Mouse (Mus musculus): Measurements from ENCODE around the gene Srek1. TPM values are rescaled to one million over a fixed set of nuclear protein-coding genes. Genes with fewer than 3 reads are reported as not detected.

Srek1 gene
- polyA plus RNA-seq, 1 experiment from 2014 or later, result 16.0 TPM

- DNase-seq (no peak), ATAC-seq (no peak)
- H3K4me2 ChIP-seq (ENCODE audit: low read depth, low read length), result no peak overlapping the region
- H3K4me1 ChIP-seq (ENCODE audit: insufficient read depth), result no peaks in the 10 kb centered on the region
- no peak overlapping the region for H3K4me3 ChIP-seq (ENCODE audit: low read depth, low read length)
- no peak overlapping the region for H3K9ac ChIP-seq (replicated peaks)
- no peak overlapping the region for H3K27ac ChIP-seq (ENCODE audit: low read depth)
- H3K36me3 ChIP-seq (replicated peaks; ENCODE audit: insufficient read depth, low read length), result no peaks in the 10 kb centered on the region
- 69% methylated on average over 5 of the region's 5 CpGs for WGBS (ENCODE audit: insufficient replicate concordance)
- no peak for TF ChIP-seq EP300 (IDR thresholded peaks at IDR 0.05; ENCODE audit: low read depth)
- no peak for TF ChIP-seq CTCF (IDR thresholded peaks at IDR 0.05; ENCODE audit: low read depth)
- no peaks in the 10 kb centered on the region for H3K27me3 ChIP-seq (ENCODE audit: insufficient read depth, low read length)
- no peaks in the 10 kb centered on the region for H3K9me3 ChIP-seq (ENCODE audit: low read length)
These were observed 29.3 kb upstream of the Srek1 start for GRCm38 (mm10) chr13:103803721-103804120.

- Histone ChIP-seq H3K9me3 (ENCODE audit: low read length) (no peaks in the 10 kb centered on the region), H3K27me3 (ENCODE audit: insufficient read depth, low read length) (no peaks in the 10 kb centered on the region), H3K36me3 (replicated peaks; ENCODE audit: insufficient read depth, low read length) (no peaks in the 10 kb centered on the region), H3K4me1 (ENCODE audit: insufficient read depth) (no peaks in the 10 kb centered on the region), H3K4me3 (ENCODE audit: low read depth, low read length) (no peak overlapping the region), H3K9ac (replicated peaks) (no peak overlapping the region), H3K27ac (ENCODE audit: low read depth) (no peak overlapping the region), H3K4me2 (ENCODE audit: low read depth, low read length) (no peak overlapping the region)
- ATAC-seq (no peak), DNase-seq (no peak)
- TF ChIP-seq CTCF (IDR thresholded peaks at IDR 0.05; ENCODE audit: low read depth), result 0 out of 2 replicates have a peak, but pooled peaks have one; percentile 7
- TF ChIP-seq EP300 (IDR thresholded peaks at IDR 0.05; ENCODE audit: low read depth), result no peak
- 80% methylated on average over 1 of the region's 1 CpGs for WGBS (ENCODE audit: insufficient replicate concordance)
These were observed 26.6 kb upstream of the Srek1 start for GRCm38 (mm10) chr13:103801021-103801420.

- no peak overlapping the region for H3K27ac ChIP-seq (ENCODE audit: low read depth)
- H3K27me3 ChIP-seq (ENCODE audit: insufficient read depth, low read length), result no peaks in the 10 kb centered on the region
- H3K4me3 ChIP-seq (ENCODE audit: low read depth, low read length), result no peak overlapping the region
- H3K4me1 ChIP-seq (ENCODE audit: insufficient read depth), result no peaks in the 10 kb centered on the region
- WGBS (ENCODE audit: insufficient replicate concordance), result 81% methylated on average over 9 of the region's 9 CpGs
- H3K36me3 ChIP-seq (replicated peaks; ENCODE audit: insufficient read depth, low read length), result no peaks in the 10 kb centered on the region
- H3K4me2 ChIP-seq (ENCODE audit: low read depth, low read length), result no peak overlapping the region
- TF ChIP-seq CTCF (IDR thresholded peaks at IDR 0.05; ENCODE audit: low read depth), result no peak
- no peak for TF ChIP-seq EP300 (IDR thresholded peaks at IDR 0.05; ENCODE audit: low read depth)
- H3K9ac ChIP-seq (replicated peaks), result no peak overlapping the region
- ATAC-seq, result no peak
- H3K9me3 ChIP-seq (ENCODE audit: low read length), result no peaks in the 10 kb centered on the region
- DNase-seq, result no peak
These were observed 20.5 kb upstream of the Srek1 start for GRCm38 (mm10) chr13:103794688-103795543.

- DNase-seq (peak; percentile 56), ATAC-seq (0 out of 2 replicates have a peak, but pooled peaks have one; percentile 31)
- no peaks in the 10 kb centered on the region for H3K36me3 ChIP-seq (replicated peaks; ENCODE audit: insufficient read depth, low read length)
- TF ChIP-seq CTCF (IDR thresholded peaks at IDR 0.05; ENCODE audit: low read depth), result peak; percentile 66
- no peak for TF ChIP-seq EP300 (IDR thresholded peaks at IDR 0.05; ENCODE audit: low read depth)
- H3K9ac ChIP-seq (replicated peaks), result no peak overlapping the region
- no peaks in the 10 kb centered on the region for H3K9me3 ChIP-seq (ENCODE audit: low read length)
- no peak overlapping the region for H3K4me2 ChIP-seq (ENCODE audit: low read depth, low read length)
- no peaks in the 10 kb centered on the region for H3K27me3 ChIP-seq (ENCODE audit: insufficient read depth, low read length)
- H3K4me3 ChIP-seq (ENCODE audit: low read depth, low read length), result no peak overlapping the region
- WGBS (ENCODE audit: insufficient replicate concordance), result 27% methylated on average over 11 of the region's 11 CpGs
- no peak overlapping the region for H3K27ac ChIP-seq (ENCODE audit: low read depth)
- H3K4me1 ChIP-seq (ENCODE audit: insufficient read depth), result no peaks in the 10 kb centered on the region
These were observed 5.6 kb upstream of the Srek1 start for GRCm38 (mm10) chr13:103779922-103780585.

- H3K27ac ChIP-seq (ENCODE audit: low read depth), result no peak overlapping the region
- no peaks in the 10 kb centered on the region for H3K36me3 ChIP-seq (replicated peaks; ENCODE audit: insufficient read depth, low read length)
- 71% methylated on average over 8 of the region's 8 CpGs for WGBS (ENCODE audit: insufficient replicate concordance)
- peaks cover 10% of the 10 kb centered on the region for H3K4me1 ChIP-seq (ENCODE audit: insufficient read depth)
- no peak overlapping the region for H3K9ac ChIP-seq (replicated peaks)
- H3K4me2 ChIP-seq (ENCODE audit: low read depth, low read length), result no peak overlapping the region
- H3K9me3 ChIP-seq (ENCODE audit: low read length), result no peaks in the 10 kb centered on the region
- H3K4me3 ChIP-seq (ENCODE audit: low read depth, low read length), result no peak overlapping the region
- ATAC-seq, result no peak
- no peak for TF ChIP-seq EP300 (IDR thresholded peaks at IDR 0.05; ENCODE audit: low read depth)
- no peak for TF ChIP-seq CTCF (IDR thresholded peaks at IDR 0.05; ENCODE audit: low read depth)
- no peak for DNase-seq
- no peaks in the 10 kb centered on the region for H3K27me3 ChIP-seq (ENCODE audit: insufficient read depth, low read length)
These were observed 2.7 kb upstream of the Srek1 start for GRCm38 (mm10) chr13:103777126-103777525.

- H3K27ac ChIP-seq (ENCODE audit: low read depth), result peak overlapping the region; percentile 98
- peak overlapping the region; percentile 95 for H3K9ac ChIP-seq (replicated peaks)
- DNase-seq (no peak), ATAC-seq (peak; percentile 64)
- H3K4me3 ChIP-seq (ENCODE audit: low read depth, low read length), result peak overlapping the region; percentile 96
- H3K4me2 ChIP-seq (ENCODE audit: low read depth, low read length), result peak overlapping the region; percentile 72
- no peaks in the 10 kb centered on the region for H3K27me3 ChIP-seq (ENCODE audit: insufficient read depth, low read length)
- TF ChIP-seq EP300 (IDR thresholded peaks at IDR 0.05; ENCODE audit: low read depth) (no peak; the same call in 1 of the 2 replicates), CTCF (IDR thresholded peaks at IDR 0.05; ENCODE audit: low read depth) (no peak)
- peaks cover 19% of the 10 kb centered on the region for H3K4me1 ChIP-seq (ENCODE audit: insufficient read depth)
- no peaks in the 10 kb centered on the region for H3K36me3 ChIP-seq (replicated peaks; ENCODE audit: insufficient read depth, low read length)
- 2% methylated on average over 36 of the region's 36 CpGs for WGBS (ENCODE audit: insufficient replicate concordance)
- H3K9me3 ChIP-seq (ENCODE audit: low read length), result no peaks in the 10 kb centered on the region
These were observed 845 bp downstream of the Srek1 start for GRCm38 (mm10) chr13:103773407-103774118.

Data from liver, postnatal 0 days (tissue).